Comparison of ENCODE assay signal across 8 mouse cellular contexts in the genomic region with DNA sequence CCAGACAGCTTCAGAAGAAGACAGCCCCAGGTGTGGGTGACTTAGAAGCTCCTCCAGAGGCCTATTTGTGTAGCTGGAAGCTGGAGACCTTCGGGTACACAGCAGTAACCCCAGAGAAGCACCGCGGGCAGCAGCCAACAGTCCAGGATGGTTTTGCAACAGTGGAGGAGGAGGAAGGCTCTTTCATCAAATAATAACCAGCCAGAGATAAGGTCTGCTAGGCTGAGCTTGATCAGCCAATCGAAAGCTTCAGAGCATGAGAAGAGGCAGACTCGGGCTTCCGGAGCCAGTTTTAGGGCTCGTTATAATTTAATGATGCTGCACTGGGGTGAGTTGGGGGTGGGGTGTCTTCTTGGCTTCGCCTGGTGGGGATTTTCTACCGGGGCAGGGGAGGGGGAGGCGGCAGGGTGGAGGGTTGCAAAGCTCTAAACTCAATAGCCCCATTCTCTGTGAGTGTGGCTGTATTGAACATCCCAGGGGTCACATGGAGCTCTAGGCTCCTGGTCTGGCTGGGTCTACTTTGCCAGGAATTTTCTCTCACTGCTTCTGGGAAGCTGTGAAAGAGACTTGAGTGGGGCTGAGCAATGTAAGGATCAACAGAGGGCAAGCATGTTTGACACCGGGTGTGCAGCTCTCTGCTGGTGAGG. TPM values are rescaled to one million over a fixed set of nuclear protein-coding genes. Genes with fewer than 3 reads are reported as not detected.
DNase-seq lines count a peak whose midpoint lies in the region; ATAC-seq lines count a peak whose summit lies in the region.

Gpam (minus strand) TSS at position 167 of the 647 bp plus-strand sequence.

- H3K9me3 ChIP-seq in forebrain, embryonic 13.5 days (replicated peaks): no peaks in the 10 kb centered on the region
- no peaks in the 10 kb centered on the region for H3K9me3 ChIP-seq in hindbrain, embryonic 12.5 days (replicated peaks)
- no peaks in the 10 kb centered on the region for H3K9me3 ChIP-seq in limb, embryonic 10.5 days (replicated peaks)
- H3K9me3 ChIP-seq in midbrain, embryonic 15.5 days: no peaks in the 10 kb centered on the region

- DNase-seq in kidney, adult 11 months: peak; percentile 53
- DNase-seq in kidney, postnatal 14 days: no peak
- DNase-seq in limb, embryonic 10.5 days (ENCODE audit: low spot score): no peak
- DNase-seq in ovary, postnatal 14 days (ENCODE audit: low spot score): no peak

- 53% methylated on average over 11 of the region's 11 CpGs for WGBS in forebrain, embryonic 13.5 days
- WGBS in hindbrain, embryonic 12.5 days: 72% methylated on average over 11 of the region's 11 CpGs
- 77% methylated on average over 11 of the region's 11 CpGs for WGBS in limb, embryonic 10.5 days
- 69% methylated on average over 11 of the region's 11 CpGs for WGBS in midbrain, embryonic 15.5 days

- H3K4me1 ChIP-seq in forebrain, embryonic 13.5 days: peaks cover 13% of the 10 kb centered on the region
- peaks cover 14% of the 10 kb centered on the region for H3K4me1 ChIP-seq in hindbrain, embryonic 12.5 days
- H3K4me1 ChIP-seq in limb, embryonic 10.5 days: peaks cover 23% of the 10 kb centered on the region
- H3K4me1 ChIP-seq in midbrain, embryonic 15.5 days: peaks cover 10% of the 10 kb centered on the region; the same call in 1 of the 2 replicates

- ATAC-seq in forebrain, embryonic 13.5 days: no peak
- ATAC-seq in hindbrain, embryonic 12.5 days (ENCODE audit: low FRiP score): no peak
- no peak for ATAC-seq in midbrain, embryonic 15.5 days (replicated peaks)
- no peak for ATAC-seq in frontal cortex, adult (ENCODE audit: low TSS enrichment)

- no peaks in the 10 kb centered on the region for H3K27me3 ChIP-seq in forebrain, embryonic 13.5 days
- no peaks in the 10 kb centered on the region for H3K27me3 ChIP-seq in hindbrain, embryonic 12.5 days
- H3K27me3 ChIP-seq in limb, embryonic 10.5 days (ENCODE audit: low read depth, poor library complexity, severe bottlenecking): no peaks in the 10 kb centered on the region
- H3K27me3 ChIP-seq in midbrain, embryonic 15.5 days (replicated peaks): no peaks in the 10 kb centered on the region

- no peak within 1 kb of the TSS for H3K4me2 ChIP-seq in forebrain, embryonic 13.5 days
- no peak within 1 kb of the TSS for H3K4me2 ChIP-seq in hindbrain, embryonic 12.5 days (replicated peaks)
- no peak within 1 kb of the TSS for H3K4me2 ChIP-seq in midbrain, embryonic 15.5 days

- no peaks in the 10 kb centered on the region for H3K36me3 ChIP-seq in forebrain, embryonic 13.5 days (ENCODE audit: poor library complexity, severe bottlenecking)
- H3K36me3 ChIP-seq in hindbrain, embryonic 12.5 days: no peaks in the 10 kb centered on the region
- no peaks in the 10 kb centered on the region for H3K36me3 ChIP-seq in limb, embryonic 10.5 days
- no peaks in the 10 kb centered on the region for H3K36me3 ChIP-seq in midbrain, embryonic 15.5 days (replicated peaks)

- no peak within 1 kb of the TSS for H3K9ac ChIP-seq in forebrain, embryonic 13.5 days
- no peak within 1 kb of the TSS for H3K9ac ChIP-seq in hindbrain, embryonic 12.5 days
- H3K9ac ChIP-seq in midbrain, embryonic 15.5 days: no peak within 1 kb of the TSS

- no peak within 1 kb of the TSS for H3K4me3 ChIP-seq in forebrain, embryonic 13.5 days
- H3K4me3 ChIP-seq in hindbrain, embryonic 12.5 days: no peak within 1 kb of the TSS
- H3K4me3 ChIP-seq in limb, embryonic 10.5 days: no peak within 1 kb of the TSS
- no peak within 1 kb of the TSS for H3K4me3 ChIP-seq in midbrain, embryonic 15.5 days

- H3K27ac ChIP-seq in forebrain, embryonic 13.5 days: no peak within 1 kb of the TSS
- H3K27ac ChIP-seq in hindbrain, embryonic 12.5 days: no peak within 1 kb of the TSS
- peak within 1 kb of the TSS; percentile 53; the same call in 1 of the 2 replicates for H3K27ac ChIP-seq in limb, embryonic 10.5 days
- H3K27ac ChIP-seq in midbrain, embryonic 15.5 days: no peak within 1 kb of the TSS

RNA-seq across cellular contexts. Expression of gene Gpam, which starts in this region (rescaled TPM):
- polyA plus RNA-seq in forebrain, embryonic 13.5 days (2015; fragmentation: Nextera tagmentation; extraction: Ambion mirVana): 14.1 and 17.6 TPM in 2 replicates
- polyA plus RNA-seq in hindbrain, embryonic 12.5 days (2016; fragmentation: Nextera tagmentation; extraction: Ambion mirVana): 25.3 and 27.5 TPM in 2 replicates
- 15.8 and 16.2 TPM in 2 replicates for polyA plus RNA-seq in limb, embryonic 10.5 days (2016; fragmentation: Nextera tagmentation; extraction: Ambion mirVana)
- polyA plus RNA-seq in midbrain, embryonic 15.5 days (2015; fragmentation: Nextera tagmentation; extraction: Ambion mirVana): 24.6 and 25.8 TPM in 2 replicates
